Mouse (Mus musculus) hindbrain, embryonic 14.5 days (tissue): ENCODE data around the gene Suds3. TPM values are rescaled to one million over a fixed set of nuclear protein-coding genes. Genes with fewer than 3 reads are reported as not detected.

Experiments used
- ATAC-seq: fragments of 200-750 bp; cut with Nextera tagmentation; 2 replicates; pipeline ENCODE4 v1.8.0; 2017; ENCODE audit warnings: moderate number of reproducible peaks, mild to moderate bottlenecking, moderate TSS enrichment, moderate library complexity; ENCODE audit not compliant: low FRiP score
- DNase-seq: peaks from one replicate; pipeline ENCODE4 v3.0.0-alpha.2; 2015; ENCODE audit warnings: low spot score
- H3K27ac ChIP-seq: fragments of 300-500 bp; sonication (generic); 2 replicates; pipeline ENCODE4 v1.5.1; 2014; ENCODE audit warnings: mild to moderate bottlenecking, moderate library complexity
- H3K27me3 ChIP-seq: fragments of 300-500 bp; sonication (generic); 2 replicates; pipeline ENCODE4 v1.6.1; 2014; ENCODE audit warnings: mild to moderate bottlenecking, low read length, mixed read lengths; ENCODE audit not compliant: control insufficient read depth, insufficient read depth
- H3K36me3 ChIP-seq: fragments of 300-500 bp; sonication (generic); replicated peaks from 2 replicates; pipeline ENCODE4 v1.6.1; 2014; ENCODE audit not compliant: control insufficient read depth, insufficient read depth
- H3K4me1 ChIP-seq: fragments of 300-500 bp; sonication (generic); replicated peaks from 2 replicates; pipeline ENCODE4 v1.6.1; 2014; ENCODE audit warnings: antibody characterized with exemption, low read length, mixed read lengths; ENCODE audit not compliant: control insufficient read depth, insufficient read depth
- H3K4me2 ChIP-seq: fragments of 300-500 bp; sonication (generic); replicated peaks from 2 replicates; pipeline ENCODE4 v1.6.1; 2014; ENCODE audit warnings: mild to moderate bottlenecking, moderate library complexity
- H3K4me3 ChIP-seq: fragments of 300-500 bp; sonication (generic); replicated peaks from 2 replicates; pipeline ENCODE4 v1.5.1; 2014; ENCODE audit warnings: mild to moderate bottlenecking, low read length
- H3K9ac ChIP-seq: fragments of 300-500 bp; sonication (generic); 2 replicates; pipeline ENCODE4 v1.6.1; 2014
- H3K9me3 ChIP-seq: fragments of 300-500 bp; sonication (generic); 2 replicates; pipeline ENCODE4 v1.6.1; 2016; ENCODE audit warnings: low read length; ENCODE audit not compliant: control insufficient read depth
- WGBS: fragments of 180-500 bp; shearing (Covaris S2); extraction: QIAGEN DNeasy Blood & Tissue Kit; methylation state at CpG from one replicate; pipeline ENCODE4 v1.1.7; 2014; 5-methylcytosine and 5-hydroxymethylcytosine counted together
- polyA plus RNA-seq: library from polyadenylated mRNA; unstranded; fragments of >200 nt; fragmentation: Nextera tagmentation; extraction: Ambion mirVana; gene quantifications from 2 replicates; pipeline ENCODE4 v1.2.1, GENCODE M21; 2014

The Suds3 gene
- polyA plus RNA-seq, 1 experiment from 2014 or later: 52.8 TPM

DNA sequence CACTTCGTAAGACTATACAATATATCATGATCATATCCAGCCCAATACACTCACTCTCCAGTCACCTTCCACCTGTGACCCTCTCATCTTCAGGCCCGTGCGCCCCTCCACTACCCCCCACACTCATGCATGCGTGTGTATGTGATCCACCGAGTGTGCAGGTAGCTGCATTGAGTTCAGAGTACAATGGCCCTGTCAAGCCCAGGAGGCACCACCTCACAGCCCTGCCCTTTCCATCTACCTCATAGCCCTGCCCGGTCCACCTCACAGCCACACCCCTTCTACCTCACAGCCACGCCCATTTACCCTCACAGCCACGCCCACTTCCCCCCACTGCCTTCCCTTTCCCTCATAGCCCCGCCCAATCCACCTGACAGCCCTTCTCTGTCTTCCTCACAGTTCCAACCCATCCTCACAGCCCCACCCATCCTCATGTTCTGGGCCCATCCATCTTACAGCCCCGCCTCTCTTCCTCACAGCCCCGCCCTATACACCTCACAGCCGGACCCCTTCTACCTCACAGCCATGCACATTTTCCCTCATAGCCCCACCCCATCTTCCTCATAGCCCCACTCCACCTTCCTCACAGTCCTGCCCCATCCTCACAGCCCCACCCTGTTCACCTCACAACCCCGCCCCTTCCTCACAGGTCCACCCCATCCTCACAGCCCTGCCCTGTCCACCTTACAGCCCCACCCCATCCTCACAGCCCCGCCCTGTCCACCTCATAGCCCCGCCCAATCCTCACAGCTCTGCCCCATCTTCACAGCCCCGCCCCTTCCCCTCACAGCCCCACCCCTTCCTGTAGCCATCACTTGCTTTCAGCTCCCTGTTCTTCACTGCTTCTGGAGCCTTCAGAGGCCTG, 9.8 kb upstream of the Suds3 start:
- 84% methylated on average over 16 of the region's 16 CpGs for WGBS
- H3K27ac ChIP-seq: no peak overlapping the region
- H3K4me2 ChIP-seq: no peak overlapping the region
- 0 out of 2 replicates have a peak, but pooled peaks cover 7% of the 10 kb centered on the region for H3K27me3 ChIP-seq
- peaks cover 11% of the 10 kb centered on the region for H3K4me1 ChIP-seq
- DNase-seq (no peak), ATAC-seq (peak; percentile 34; the same call in 1 of the 2 replicates)
- H3K9me3 ChIP-seq: no peaks in the 10 kb centered on the region
- no peak overlapping the region for H3K4me3 ChIP-seq
- H3K9ac ChIP-seq: no peak overlapping the region
- no peaks in the 10 kb centered on the region for H3K36me3 ChIP-seq

DNA sequence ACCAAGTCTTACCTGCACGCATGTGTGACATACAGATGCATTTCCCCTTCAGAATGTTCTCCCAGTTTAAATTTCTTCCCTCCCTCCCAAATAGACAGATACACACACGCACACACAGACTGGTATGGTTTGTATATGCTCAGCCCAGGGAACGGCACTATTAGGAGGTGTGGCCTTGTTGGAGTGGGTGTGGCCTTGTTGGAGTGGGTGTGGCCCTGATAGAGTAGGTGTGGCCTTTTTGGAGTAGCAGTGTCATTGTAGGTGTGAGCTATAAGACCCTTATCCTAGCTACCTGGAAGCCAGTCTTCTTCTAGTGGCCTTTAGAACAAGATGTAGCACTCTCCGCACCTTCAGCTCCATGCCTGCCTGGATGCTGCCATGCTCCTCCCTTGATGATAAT, 7.9 kb upstream of the Suds3 start:
- Histone ChIP-seq H3K4me3 (no peak overlapping the region), H3K9me3 (no peaks in the 10 kb centered on the region), H3K4me2 (no peak overlapping the region), H3K9ac (no peak overlapping the region), H3K4me1 (peaks cover 14% of the 10 kb centered on the region), H3K36me3 (no peaks in the 10 kb centered on the region), H3K27me3 (0 out of 2 replicates have a peak, but pooled peaks cover 7% of the 10 kb centered on the region), H3K27ac (no peak overlapping the region)
- ATAC-seq: no peak
- 88% methylated on average over 4 of the region's 4 CpGs for WGBS
- DNase-seq: no peak

DNA sequence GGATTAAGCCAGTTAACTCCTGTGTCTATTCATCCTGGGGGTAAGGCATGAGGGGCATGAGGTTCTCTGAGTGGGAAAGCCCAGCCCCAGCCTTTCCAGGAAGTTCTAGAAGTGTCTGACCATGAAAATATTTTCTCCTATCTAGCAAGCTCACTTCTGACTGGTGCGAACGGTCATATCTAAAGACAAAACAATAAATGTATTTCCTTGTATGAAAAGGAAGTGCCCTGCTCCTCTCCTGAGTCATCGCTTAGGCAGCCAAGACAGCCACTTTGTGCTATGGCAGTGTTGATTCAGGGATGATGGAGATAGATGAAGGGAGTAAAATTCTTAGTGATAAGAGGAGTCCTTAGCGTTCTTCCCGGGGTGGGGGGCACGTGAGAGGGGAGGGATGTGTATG, 7.2 kb upstream of the Suds3 start:
- DNase-seq (no peak), ATAC-seq (no peak)
- no peak overlapping the region for H3K9ac ChIP-seq
- peaks cover 14% of the 10 kb centered on the region for H3K4me1 ChIP-seq
- 88% methylated on average over 6 of the region's 6 CpGs for WGBS
- H3K4me2 ChIP-seq: no peak overlapping the region
- H3K27ac ChIP-seq: no peak overlapping the region
- H3K36me3 ChIP-seq: no peaks in the 10 kb centered on the region
- 0 out of 2 replicates have a peak, but pooled peaks cover 7% of the 10 kb centered on the region for H3K27me3 ChIP-seq
- no peak overlapping the region for H3K4me3 ChIP-seq
- no peaks in the 10 kb centered on the region for H3K9me3 ChIP-seq

DNA sequence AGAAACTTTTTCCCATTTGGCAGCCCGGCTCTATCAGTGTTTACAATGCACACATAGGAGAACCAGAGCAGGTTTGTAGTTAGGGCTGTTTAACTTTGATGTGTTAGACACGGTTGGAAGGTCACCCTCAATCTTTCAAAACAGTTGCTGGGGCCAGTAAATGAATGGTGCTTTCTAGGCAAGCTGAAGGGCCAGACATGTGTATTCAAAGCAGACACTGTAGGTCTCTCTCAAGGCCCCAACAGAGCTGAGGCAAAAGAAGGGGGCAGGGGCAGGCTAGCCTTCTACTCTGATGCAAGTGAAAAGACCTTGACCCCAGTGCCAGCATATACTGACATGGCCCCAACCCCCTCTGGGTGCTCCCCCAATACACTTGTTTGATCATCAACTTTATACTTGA, 5.7 kb upstream of the Suds3 start:
- H3K9me3 ChIP-seq: no peaks in the 10 kb centered on the region
- DNase-seq (no peak), ATAC-seq (no peak)
- 0 out of 2 replicates have a peak, but pooled peaks cover 7% of the 10 kb centered on the region for H3K27me3 ChIP-seq
- peaks cover 14% of the 10 kb centered on the region for H3K4me1 ChIP-seq
- no peak overlapping the region for H3K27ac ChIP-seq
- peak overlapping the region; percentile 97; the same call in 1 of the 2 replicates for H3K4me2 ChIP-seq
- no peak overlapping the region for H3K4me3 ChIP-seq
- no peaks in the 10 kb centered on the region for H3K36me3 ChIP-seq
- WGBS: 4% methylated on average over 2 of the region's 2 CpGs
- no peak overlapping the region for H3K9ac ChIP-seq

DNA sequence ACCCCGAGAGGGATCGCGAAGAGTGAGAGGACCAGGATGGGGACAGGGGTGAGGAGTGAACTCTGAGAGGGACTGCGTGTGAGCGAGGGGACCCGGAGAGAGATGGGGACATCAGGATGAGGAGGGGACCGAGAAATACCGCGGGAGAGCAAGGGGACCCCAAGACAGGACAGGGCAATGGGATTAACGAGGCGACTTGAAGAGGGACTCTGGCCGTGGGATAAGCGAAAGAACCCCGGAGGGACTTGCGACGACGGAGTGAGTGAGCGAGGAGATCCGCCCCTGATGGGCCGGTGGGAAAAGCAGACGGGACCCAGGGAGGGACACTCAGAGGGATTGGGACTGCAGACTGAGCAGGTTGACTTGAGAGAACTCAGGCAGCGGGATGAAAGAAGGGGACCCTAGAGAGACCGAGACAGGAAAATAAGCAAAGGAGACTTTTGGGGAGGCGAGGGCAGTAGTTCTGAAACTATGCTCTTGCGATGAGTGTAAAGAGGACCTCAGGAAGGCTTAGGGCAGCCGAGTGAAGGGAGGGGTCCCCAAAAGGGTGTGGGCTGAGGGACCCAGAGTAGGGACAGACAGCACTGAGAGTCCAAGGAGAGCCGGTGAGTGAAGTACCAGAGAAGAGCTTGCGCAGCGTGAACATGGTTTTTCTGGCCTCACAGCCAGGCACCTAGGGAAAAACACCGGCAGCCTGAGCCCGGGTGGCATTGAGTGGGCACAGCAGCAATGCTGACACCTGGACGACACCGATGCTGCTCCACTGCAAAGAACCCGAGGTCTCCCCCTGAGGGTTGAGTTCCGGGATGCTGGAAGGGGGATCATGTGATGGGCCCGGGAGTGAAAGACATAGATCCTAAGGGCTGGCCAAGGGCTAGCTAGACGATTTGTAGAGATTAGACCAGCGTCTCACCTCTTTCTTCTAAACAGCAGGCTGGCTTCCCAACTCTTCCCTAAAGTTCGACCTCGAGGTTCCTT, 4.9 kb upstream of the Suds3 start:
- H3K4me1 ChIP-seq: peaks cover 16% of the 10 kb centered on the region
- H3K27ac ChIP-seq: no peak overlapping the region
- no peaks in the 10 kb centered on the region for H3K36me3 ChIP-seq
- peak overlapping the region; percentile 75 for H3K9ac ChIP-seq
- 0 out of 2 replicates have a peak, but pooled peaks cover 7% of the 10 kb centered on the region for H3K27me3 ChIP-seq
- WGBS: 2% methylated on average over 40 of the region's 40 CpGs
- DNase-seq: no peak
- H3K4me2 ChIP-seq: peak overlapping the region; percentile 97
- H3K4me3 ChIP-seq: peak overlapping the region; percentile 83
- H3K9me3 ChIP-seq: no peaks in the 10 kb centered on the region
- no peak; the same call in 1 of the 2 replicates for ATAC-seq

DNA sequence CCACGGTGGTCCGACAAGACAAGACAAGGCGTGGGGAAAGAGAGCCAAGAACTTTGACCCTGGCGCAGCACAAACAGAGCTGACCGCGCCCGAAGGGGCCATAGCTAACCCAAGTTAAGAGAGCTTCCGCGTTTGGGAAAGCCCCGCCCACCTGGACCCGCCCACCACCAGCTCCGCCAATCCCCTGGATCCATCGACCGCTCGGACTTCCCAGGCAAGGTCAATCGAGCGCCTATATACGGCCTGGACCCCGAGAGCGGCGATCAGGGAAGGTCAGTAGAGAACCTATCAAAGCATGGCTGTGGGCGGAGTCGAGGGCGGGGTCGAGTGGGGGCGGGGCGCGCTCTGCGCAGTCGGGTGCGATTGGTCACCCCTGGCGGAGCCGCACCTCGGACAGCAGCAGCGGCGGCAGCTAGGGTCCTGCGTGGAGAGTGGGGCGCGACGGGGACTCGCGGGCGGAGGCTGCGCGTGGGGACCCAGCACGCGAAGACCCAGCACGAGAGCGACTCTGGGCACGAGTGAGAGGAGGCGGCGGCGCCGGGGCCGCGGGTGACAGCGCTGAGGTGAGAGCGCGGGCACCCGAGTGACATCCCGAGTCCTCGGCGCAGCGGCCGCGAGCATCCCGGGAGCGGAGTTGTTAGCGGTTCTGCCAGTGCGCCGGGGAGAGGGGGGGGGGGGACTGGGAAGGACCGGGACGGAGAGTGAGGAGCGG, 4.0 kb upstream of the Suds3 start, which contains the start of gene Taok3:
Gene Taok3, plus strand, starts transcription at position 353 of the 712 bp plus-strand sequence.
- Histone ChIP-seq H3K4me2 (peak within 1 kb of the TSS; percentile 97), H3K9me3 (no peaks in the 10 kb centered on the region), H3K27me3 (0 out of 2 replicates have a peak, but pooled peaks cover 7% of the 10 kb centered on the region), H3K27ac (no peak within 1 kb of the TSS), H3K4me3 (peak within 1 kb of the TSS; percentile 83), H3K9ac (peak within 1 kb of the TSS; percentile 75), H3K36me3 (no peaks in the 10 kb centered on the region), H3K4me1 (peaks cover 16% of the 10 kb centered on the region)
- under 1% methylated on average over 74 of the region's 74 CpGs for WGBS
- ATAC-seq (peak; percentile 92), DNase-seq (peak; percentile 98)

DNA sequence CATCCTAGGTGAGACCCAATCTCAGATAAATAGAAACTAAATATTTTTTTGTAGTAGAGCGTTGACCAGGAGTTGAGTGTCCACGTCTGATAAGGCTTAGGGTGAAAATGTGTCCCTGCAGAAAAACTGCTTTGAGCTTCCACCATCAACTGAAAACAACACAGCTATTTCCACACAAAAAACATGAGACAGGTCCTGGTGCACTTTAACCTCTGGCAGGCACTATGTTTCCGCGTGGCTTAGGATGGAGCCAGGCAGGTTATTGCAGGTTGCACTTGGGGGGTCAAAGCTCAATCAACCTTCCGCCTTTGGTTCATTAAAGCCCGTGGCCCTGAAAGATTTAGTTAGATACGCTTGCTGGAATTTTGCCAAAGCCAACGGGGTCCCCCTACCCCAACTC, 2.9 kb upstream of the Suds3 start:
- H3K4me3 ChIP-seq: no peak overlapping the region
- peak overlapping the region; percentile 97; the same call in 1 of the 2 replicates for H3K4me2 ChIP-seq
- H3K36me3 ChIP-seq: no peaks in the 10 kb centered on the region
- ATAC-seq (no peak), DNase-seq (no peak)
- H3K27me3 ChIP-seq: 0 out of 2 replicates have a peak, but pooled peaks cover 7% of the 10 kb centered on the region
- WGBS: 59% methylated on average over 8 of the region's 8 CpGs
- H3K4me1 ChIP-seq: peaks cover 16% of the 10 kb centered on the region
- H3K27ac ChIP-seq: no peak overlapping the region
- H3K9me3 ChIP-seq: no peaks in the 10 kb centered on the region
- H3K9ac ChIP-seq: no peak overlapping the region

DNA sequence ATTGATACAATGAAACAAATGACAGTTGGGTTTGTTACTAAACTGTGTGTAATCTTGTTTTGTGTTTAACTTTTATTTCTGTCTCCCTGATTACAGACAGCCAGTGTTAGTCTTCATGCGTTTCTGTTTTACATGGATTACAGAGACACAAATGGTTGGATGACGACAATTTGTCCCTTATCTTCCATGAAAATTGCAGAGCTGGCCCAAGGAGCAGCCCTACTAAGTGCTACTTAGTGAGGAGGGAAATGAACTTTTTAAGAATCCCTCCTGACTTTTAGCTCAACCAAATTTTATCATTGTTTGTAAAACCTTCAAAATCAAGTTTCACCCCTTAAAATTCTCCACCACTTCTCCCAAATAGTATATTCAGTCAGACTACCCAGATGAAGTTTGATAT, 2.3 kb upstream of the Suds3 start:
- 96% methylated on average over 2 of the region's 2 CpGs for WGBS
- ATAC-seq: no peak
- H3K27me3 ChIP-seq: 0 out of 2 replicates have a peak, but pooled peaks cover 7% of the 10 kb centered on the region
- H3K36me3 ChIP-seq: peaks cover 4% of the 10 kb centered on the region
- H3K4me2 ChIP-seq: no peak overlapping the region
- H3K9me3 ChIP-seq: no peaks in the 10 kb centered on the region
- H3K27ac ChIP-seq: no peak overlapping the region
- H3K4me3 ChIP-seq: no peak overlapping the region
- peaks cover 16% of the 10 kb centered on the region for H3K4me1 ChIP-seq
- no peak overlapping the region for H3K9ac ChIP-seq
- DNase-seq: no peak
